ENCODE assay signal across 10 mouse cellular contexts in the genomic region with DNA sequence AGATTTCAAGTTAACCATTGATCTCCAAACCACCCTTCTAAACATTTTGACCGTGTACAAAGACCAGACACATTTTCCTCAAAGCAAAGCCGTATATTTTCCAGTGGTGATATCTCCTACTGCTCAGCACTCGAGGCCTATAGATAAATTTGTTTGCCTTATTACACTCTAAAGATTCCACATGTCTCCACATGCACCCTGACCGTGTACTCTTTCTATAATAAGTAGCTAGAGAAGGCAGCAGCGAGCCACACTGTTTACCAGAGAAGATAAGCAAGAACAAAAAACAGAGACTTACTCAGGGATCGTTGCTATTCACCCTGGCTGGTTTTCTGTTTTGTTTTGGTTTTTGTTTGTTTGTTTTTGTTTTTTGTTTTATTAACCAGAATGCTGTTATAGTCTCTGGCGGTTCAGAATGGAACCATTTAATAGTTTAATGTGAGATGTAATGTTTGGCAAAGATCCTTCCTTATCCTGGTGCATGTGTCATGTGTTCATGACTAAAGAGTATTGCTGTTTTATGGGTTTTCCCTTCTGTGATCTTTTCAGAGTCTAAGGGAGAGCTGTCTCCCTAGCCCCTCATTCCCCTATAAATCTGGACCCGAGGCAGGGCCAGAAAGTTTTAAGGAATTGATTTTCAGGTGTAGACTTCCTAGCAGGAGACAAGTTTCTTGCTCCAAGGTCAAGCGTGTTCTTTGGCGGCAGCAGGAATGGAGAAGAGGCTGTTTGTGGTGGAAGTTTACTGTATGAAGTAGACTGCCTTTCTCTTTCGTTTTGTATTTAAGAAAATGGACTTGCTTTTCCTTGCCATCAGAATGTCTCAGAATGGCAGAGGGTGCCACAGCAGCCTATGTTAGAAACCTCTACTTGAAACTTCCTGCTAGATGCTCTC.
DNase-seq lines count a peak whose midpoint lies in the region; ATAC-seq and TF ChIP-seq lines count a peak whose summit lies in the region.
"Had no signal": no experiment of that assay in that cellular context is flagged by ENCODE, and none has a peak within 500 bp of the region (broad histone marks: within the 10 kb centered on the region; RNA-seq: fewer than 3 reads in every experiment).

No protein-coding gene starts in this region.

- H3K27ac ChIP-seq in lung, embryonic 14.5 days (ENCODE audit: low read depth): peak overlapping the region; percentile 72
- peak overlapping the region; percentile 71 for H3K27ac ChIP-seq in heart, embryonic 15.5 days
- H3K27ac ChIP-seq in small intestine, adult 2 months (ENCODE audit: insufficient read depth, low read depth, low read length): peak overlapping the region; percentile 100
- H3K27ac ChIP-seq: hindbrain, embryonic 12.5 days; midbrain, embryonic 12.5 days had no signal

- no peak for ATAC-seq in lung, embryonic 14.5 days (ENCODE audit: insufficient read depth)
- ATAC-seq in heart, embryonic 15.5 days (replicated peaks; ENCODE audit: insufficient number of reproducible peaks, insufficient read depth, low FRiP score, low read depth): no peak
- no peak for ATAC-seq in megakaryocyte, adult 5-6 weeks (ENCODE audit: poor library complexity, severe bottlenecking)
- no peak for ATAC-seq in frontal cortex, adult (ENCODE audit: low TSS enrichment)

- WGBS in lung, embryonic 14.5 days: 25% methylated on average over 11 of the region's 11 CpGs
- WGBS in lung, adult 2 months: 45% methylated on average over 11 of the region's 11 CpGs
- WGBS in heart, embryonic 15.5 days: 33% methylated on average over 11 of the region's 11 CpGs
- 15% methylated on average over 11 of the region's 11 CpGs for WGBS in small intestine, adult 2 months

- DNase-seq in heart, adult 11 months: peak; percentile 79
- DNase-seq in heart, adult 9 months (ENCODE audit: low spot score in 2 of 2): no peak
- peak; percentile 9 for DNase-seq in lung, embryonic 14.5 days
- DNase-seq in lung, adult 2 months: no peak

- H3K4me1 ChIP-seq in lung, embryonic 14.5 days (ENCODE audit: insufficient read depth): peaks cover 29% of the 10 kb centered on the region
- H3K4me1 ChIP-seq in lung, adult 2 months (ENCODE audit: control insufficient read depth, insufficient read depth, low read length): peaks cover 12% of the 10 kb centered on the region
- H3K4me1 ChIP-seq in heart, embryonic 15.5 days (replicated peaks): peaks cover 29% of the 10 kb centered on the region
- peaks cover 37% of the 10 kb centered on the region for H3K4me1 ChIP-seq in small intestine, adult 2 months (ENCODE audit: control insufficient read depth, insufficient read depth, insufficient read length, low read length)
- H3K4me1 ChIP-seq: midbrain, embryonic 12.5 days had no signal

- H3K36me3 ChIP-seq in lung, embryonic 14.5 days (ENCODE audit: insufficient read depth): no peaks in the 10 kb centered on the region
- H3K36me3 ChIP-seq in heart, embryonic 15.5 days: no peaks in the 10 kb centered on the region
- H3K36me3 ChIP-seq in small intestine, adult 2 months (ENCODE audit: control insufficient read depth, insufficient read depth, low read length): no peaks in the 10 kb centered on the region
- H3K36me3 ChIP-seq: hindbrain, embryonic 12.5 days; midbrain, embryonic 12.5 days had no signal

- no peak overlapping the region for H3K9ac ChIP-seq in lung, embryonic 14.5 days
- no peak overlapping the region for H3K9ac ChIP-seq in heart, embryonic 15.5 days
- H3K9ac ChIP-seq: hindbrain, embryonic 12.5 days; midbrain, embryonic 12.5 days had no signal

- no peak for TF ChIP-seq POLR2A in lung, adult 2 months (IDR thresholded peaks at IDR 0.05; ENCODE audit: borderline replicate concordance, extremely low read depth, low read depth, low read length)
- TF ChIP-seq POLR2A in small intestine, adult 2 months (IDR thresholded peaks at IDR 0.05; ENCODE audit: low read depth, low read length): no peak

- no peak overlapping the region for H3K4me3 ChIP-seq in lung, embryonic 14.5 days (ENCODE audit: low read depth, low read length)
- no peak overlapping the region for H3K4me3 ChIP-seq in lung, adult 2 months (replicated peaks; ENCODE audit: extremely low read depth, low read depth, low read length)
- no peak overlapping the region for H3K4me3 ChIP-seq in heart, embryonic 15.5 days
- H3K4me3 ChIP-seq in small intestine, adult 2 months (ENCODE audit: low read depth, low read length): no peak overlapping the region
- H3K4me3 ChIP-seq: hindbrain, embryonic 12.5 days; midbrain, embryonic 12.5 days had no signal

- TF ChIP-seq CTCF in lung, embryonic 14.5 days (IDR thresholded peaks at IDR 0.05; ENCODE audit: low read depth): no peak
- TF ChIP-seq CTCF in lung, adult 2 months (IDR thresholded peaks at IDR 0.05; ENCODE audit: insufficient read depth, low read length): no peak
- TF ChIP-seq CTCF in small intestine, adult 2 months (IDR thresholded peaks at IDR 0.05; ENCODE audit: extremely low read depth, insufficient read length, insufficient replicate concordance, low read depth, low read length): no peak

- no peaks in the 10 kb centered on the region for H3K9me3 ChIP-seq in lung, embryonic 14.5 days (ENCODE audit: low read depth, low read length)
- no peaks in the 10 kb centered on the region for H3K9me3 ChIP-seq in heart, embryonic 15.5 days (replicated peaks)
- H3K9me3 ChIP-seq: hindbrain, embryonic 12.5 days; midbrain, embryonic 12.5 days had no signal

- no peaks in the 10 kb centered on the region for H3K27me3 ChIP-seq in lung, embryonic 14.5 days (ENCODE audit: insufficient read depth, low read length)
- H3K27me3 ChIP-seq in heart, embryonic 15.5 days: no peaks in the 10 kb centered on the region
- H3K27me3 ChIP-seq in small intestine, adult 2 months (ENCODE audit: control insufficient read depth, insufficient read depth, low read length): no peaks in the 10 kb centered on the region
- H3K27me3 ChIP-seq: hindbrain, embryonic 12.5 days; midbrain, embryonic 12.5 days had no signal

- H3K4me2 ChIP-seq in lung, embryonic 14.5 days: peak overlapping the region; percentile 37
- H3K4me2 ChIP-seq in heart, embryonic 15.5 days: no peak overlapping the region
- H3K4me2 ChIP-seq: hindbrain, embryonic 12.5 days; midbrain, embryonic 12.5 days had no signal

Comparison
In these comparisons a context has a peak if more than half of its experiments do, and no peak if none do; other contexts are left out.
1. DNase-seq: peak in heart, adult 11 months (single experiment) and lung, embryonic 14.5 days (single experiment); none in heart, adult 9 months (0 of 2) and lung, adult 2 months (single experiment).
2. Peak in every context shown above with its lines, with median percentiles within 50 percentile points of each other: H3K27ac ChIP-seq.